Mouse (Mus musculus) kidney, adult 2 months (tissue): Measurements from ENCODE around the gene Kank4. TPM values are rescaled to one million over a fixed set of nuclear protein-coding genes. Genes with fewer than 3 reads are reported as not detected.

Experiments
- DNase-seq: peaks from one replicate; pipeline ENCODE4 v3.0.0; 2021
- H3K27ac ChIP-seq: fragments of 200-500 bp; 2 replicates; pipeline ENCODE4 v1.5.1; 2012; ENCODE audit warnings: low read depth, low read length, control low read depth, inconsistent platforms; ENCODE audit not compliant: insufficient read depth
- H3K27me3 ChIP-seq: fragments of 200-500 bp; replicated peaks from 2 replicates; pipeline ENCODE4 v1.6.1; 2012; ENCODE audit warnings: mild to moderate bottlenecking, moderate library complexity, low read length, inconsistent platforms; ENCODE audit not compliant: control insufficient read depth, insufficient read depth
- H3K36me3 ChIP-seq: fragments of 200-500 bp; 2 replicates; pipeline ENCODE4 v1.6.1; 2012; ENCODE audit warnings: mild to moderate bottlenecking, moderate library complexity, low read length, inconsistent platforms; ENCODE audit not compliant: control insufficient read depth, insufficient read depth
- H3K4me1 ChIP-seq: fragments of 200-500 bp; 2 replicates; pipeline ENCODE4 v1.6.1; 2011; ENCODE audit warnings: low read length; ENCODE audit not compliant: control insufficient read depth, insufficient read depth
- H3K4me3 ChIP-seq: fragments of 200-500 bp; 2 replicates; pipeline ENCODE4 v1.5.1; 2011; ENCODE audit warnings: mild to moderate bottlenecking, low read depth, low read length, control low read depth; ENCODE audit not compliant: insufficient read depth
- CTCF ChIP-seq: fragments of 200-500 bp; conservative IDR thresholded peaks from 2 replicates; pipeline ENCODE4 v1.5.1; 2011; ENCODE audit warnings: low read depth, mild to moderate bottlenecking, control low read depth, low read length, moderate library complexity, mixed read lengths; ENCODE audit not compliant: insufficient read depth, insufficient read length
- POLR2A ChIP-seq: fragments of 200-500 bp; IDR thresholded peaks from one replicate; pipeline ENCODE4 v1.6.1; 2011; ENCODE audit warnings: low read depth, low read length, control low read depth
- WGBS: fragments of 180-500 bp; shearing (Covaris S2); methylation state at CpG from one replicate; pipeline ENCODE4 v1.1.7; 2018; 5-methylcytosine and 5-hydroxymethylcytosine counted together
- polyA plus RNA-seq: library from polyadenylated mRNA; depleted of rRNA; stranded (reverse); fragments of >200 nt; gene quantifications from 2 replicates; pipeline ENCODE4 v1.2.3, GENCODE M21; 2012

Kank4 gene
- polyA plus RNA-seq, 1 experiment: 3.2 TPM

- Histone ChIP-seq H3K4me3 (no peak overlapping the region), H3K27me3 (no peaks in the 10 kb centered on the region), H3K27ac (no peak overlapping the region), H3K4me1 (no peaks in the 10 kb centered on the region), H3K36me3 (no peaks in the 10 kb centered on the region)
- 90% methylated on average over 9 of the region's 9 CpGs for WGBS
- no peak for TF ChIP-seq POLR2A
- DNase-seq: no peak
Observed at GRCm38 (mm10) chr4:98793486-98793885, 23.9 kb downstream of the Kank4 start.

- Histone ChIP-seq H3K4me3 (no peak overlapping the region), H3K4me1 (no peaks in the 10 kb centered on the region), H3K27ac (no peak overlapping the region), H3K27me3 (no peaks in the 10 kb centered on the region), H3K36me3 (no peaks in the 10 kb centered on the region)
- DNase-seq: no peak
- no peak for TF ChIP-seq CTCF
- TF ChIP-seq POLR2A: no peak
- 90% methylated on average over 1 of the region's 1 CpGs for WGBS
Observed at GRCm38 (mm10) chr4:98790721-98791120, 26.6 kb downstream of the Kank4 start.

- peak overlapping the region; percentile 9 for H3K4me3 ChIP-seq
- peak; percentile 17 for DNase-seq
- H3K27me3 ChIP-seq: no peaks in the 10 kb centered on the region
- no peaks in the 10 kb centered on the region for H3K4me1 ChIP-seq
- no peak for TF ChIP-seq CTCF
- TF ChIP-seq POLR2A: no peak
- H3K36me3 ChIP-seq: no peaks in the 10 kb centered on the region
- no peak overlapping the region for H3K27ac ChIP-seq
- WGBS: 1% methylated on average over 10 of the region's 10 CpGs
Observed at GRCm38 (mm10) chr4:98789861-98790311, 27.5 kb downstream of the Kank4 start.

GRCm38 (mm10) chr4:98789133-98789765 lies 28.1 kb downstream of the Kank4 start:
- TF ChIP-seq POLR2A: no peak
- no peak for TF ChIP-seq CTCF
- H3K4me3 ChIP-seq: peak overlapping the region; percentile 9; the same call in 1 of the 2 replicates
- no peaks in the 10 kb centered on the region for H3K4me1 ChIP-seq
- H3K36me3 ChIP-seq: no peaks in the 10 kb centered on the region
- 51% methylated on average over 7 of the region's 7 CpGs for WGBS
- H3K27ac ChIP-seq: no peak overlapping the region
- peak; percentile 7 for DNase-seq
- H3K27me3 ChIP-seq: no peaks in the 10 kb centered on the region

- WGBS: 60% methylated on average over 3 of the region's 3 CpGs
- no peaks in the 10 kb centered on the region for H3K36me3 ChIP-seq
- TF ChIP-seq POLR2A: no peak
- no peak for TF ChIP-seq CTCF
Observed at GRCm38 (mm10) chr4:98786281-98786680, 31.1 kb downstream of the Kank4 start.

GRCm38 (mm10) chr4:98785851-98786250 lies 31.5 kb downstream of the Kank4 start:
- DNase-seq: no peak
- no peak overlapping the region for H3K27ac ChIP-seq
- H3K4me3 ChIP-seq: no peak overlapping the region
- 58% methylated on average over 8 of the region's 8 CpGs for WGBS
- TF ChIP-seq POLR2A (no peak), CTCF (no peak)
- H3K4me1 ChIP-seq: no peaks in the 10 kb centered on the region
- H3K27me3 ChIP-seq: no peaks in the 10 kb centered on the region
- no peaks in the 10 kb centered on the region for H3K36me3 ChIP-seq

More at GRCm38 (mm10) chr4:98786281-98786680, 31.1 kb downstream of the Kank4 start:
- H3K4me3 ChIP-seq: no peak overlapping the region
- no peaks in the 10 kb centered on the region for H3K4me1 ChIP-seq
- no peak overlapping the region for H3K27ac ChIP-seq
- no peaks in the 10 kb centered on the region for H3K27me3 ChIP-seq
- no peak for DNase-seq

- DNase-seq: no peak
- no peak overlapping the region for H3K27ac ChIP-seq
- no peaks in the 10 kb centered on the region for H3K4me1 ChIP-seq
- no peaks in the 10 kb centered on the region for H3K27me3 ChIP-seq
- no peak overlapping the region for H3K4me3 ChIP-seq
- 38% methylated on average over 16 of the region's 16 CpGs for WGBS
- TF ChIP-seq POLR2A: no peak
- no peak for TF ChIP-seq CTCF
- no peaks in the 10 kb centered on the region for H3K36me3 ChIP-seq
Observed at GRCm38 (mm10) chr4:98778219-98778618, 39.1 kb downstream of the Kank4 start.

GRCm38 (mm10) chr4:98777464-98777863 lies 39.9 kb downstream of the Kank4 start:
- WGBS: 85% methylated on average over 6 of the region's 6 CpGs
- Histone ChIP-seq H3K27me3 (no peaks in the 10 kb centered on the region), H3K27ac (no peak overlapping the region), H3K36me3 (no peaks in the 10 kb centered on the region), H3K4me1 (no peaks in the 10 kb centered on the region), H3K4me3 (no peak overlapping the region)
- TF ChIP-seq POLR2A (no peak), CTCF (no peak)
- DNase-seq: no peak
